Mouse (Mus musculus) thymus, adult 2 months (tissue): ENCODE measurements at regions not wholly inside any gene's neighbourhood (a gene's known extent, or its start where the extent isn't known, plus 50 kb on each side); places are given as distances from the start of the nearest gene placed in this dataset.

ENCODE experiments used
- DNase-seq: peaks from one replicate; pipeline ENCODE4 v3.0.0; 2021
- H3K27ac ChIP-seq: fragments of 200-500 bp; 2 replicates; pipeline ENCODE4 v1.5.1; 2012; ENCODE audit warnings: low read length, control low read depth; ENCODE audit not compliant: control insufficient read depth, insufficient read depth
- H3K27me3 ChIP-seq: fragments of 200-500 bp; 2 replicates; pipeline ENCODE4 v1.6.1; 2012; ENCODE audit warnings: mild to moderate bottlenecking, low read length, moderate library complexity, mixed read lengths; ENCODE audit not compliant: control insufficient read depth, insufficient read depth
- H3K36me3 ChIP-seq: fragments of 200-500 bp; 2 replicates; pipeline ENCODE4 v1.6.1; 2012; ENCODE audit warnings: mild to moderate bottlenecking, low read length, moderate library complexity; ENCODE audit not compliant: control insufficient read depth, insufficient read depth
- H3K4me1 ChIP-seq: fragments of 200-500 bp; replicated peaks from 2 replicates; pipeline ENCODE4 v1.6.1; 2012; ENCODE audit warnings: low read length; ENCODE audit not compliant: control insufficient read depth, insufficient read depth
- H3K4me3 ChIP-seq: fragments of 200-500 bp; 2 replicates; pipeline ENCODE4 v1.5.1; 2012; ENCODE audit warnings: mild to moderate bottlenecking, low read length, control low read depth, moderate library complexity; ENCODE audit not compliant: control insufficient read depth, insufficient read depth
- CTCF ChIP-seq: fragments of 200-500 bp; IDR thresholded peaks from 2 replicates; pipeline ENCODE4 v1.5.1; 2012; ENCODE audit warnings: mild to moderate bottlenecking, control low read depth, low read length, moderate library complexity, borderline replicate concordance; ENCODE audit not compliant: control insufficient read depth, poor library complexity, insufficient read depth; ENCODE audit errors: extremely low read depth
- POLR2A ChIP-seq: fragments of 200-500 bp; IDR thresholded peaks from 2 replicates; pipeline ENCODE4 v1.6.1; 2012; ENCODE audit warnings: mild to moderate bottlenecking, low read length, control low read depth, moderate library complexity; ENCODE audit not compliant: control insufficient read depth, poor library complexity, insufficient read depth; ENCODE audit errors: extremely low read depth
- WGBS: fragments of 180-500 bp; shearing (Covaris S2); methylation state at CpG from one replicate; pipeline ENCODE4 v1.1.7; 2018; 5-methylcytosine and 5-hydroxymethylcytosine counted together

- Histone ChIP-seq H3K36me3 (no peaks in the 10 kb centered on the region), H3K4me3 (no peak overlapping the region), H3K27ac (no peak overlapping the region), H3K27me3 (no peaks in the 10 kb centered on the region), H3K4me1 (0 out of 2 replicates have a peak, but pooled peaks cover 2% of the 10 kb centered on the region)
- no peak for TF ChIP-seq CTCF
- no peak for TF ChIP-seq POLR2A
- no peak for DNase-seq
- 37% methylated on average over 4 of the region's 4 CpGs for WGBS
Observed at GRCm38 (mm10) chr11:44325066-44325465, 74.8 kb upstream of the Il12b start.

- TF ChIP-seq POLR2A, result no peak
- no peak for TF ChIP-seq CTCF
- no peak overlapping the region for H3K4me3 ChIP-seq
- 70% methylated on average over 11 of the region's 11 CpGs for WGBS
- no peaks in the 10 kb centered on the region for H3K27me3 ChIP-seq
- no peaks in the 10 kb centered on the region for H3K36me3 ChIP-seq
- 0 out of 2 replicates have a peak, but pooled peaks cover 2% of the 10 kb centered on the region for H3K4me1 ChIP-seq
- no peak overlapping the region for H3K27ac ChIP-seq
- DNase-seq, result no peak
Observed at GRCm38 (mm10) chr11:44325525-44325924, 74.3 kb upstream of the Il12b start.

- Histone ChIP-seq H3K4me3 (no peak overlapping the region), H3K27ac (no peak overlapping the region), H3K27me3 (no peaks in the 10 kb centered on the region), H3K36me3 (no peaks in the 10 kb centered on the region), H3K4me1 (0 out of 2 replicates have a peak, but pooled peaks cover 2% of the 10 kb centered on the region)
- TF ChIP-seq CTCF (no peak), POLR2A (no peak)
- 72% methylated on average over 4 of the region's 4 CpGs for WGBS
- DNase-seq, result no peak
Observed at GRCm38 (mm10) chr11:44329503-44329902, 70.4 kb upstream of the Il12b start.

GRCm38 (mm10) chr11:44330438-44330837 is 69.4 kb upstream of the Il12b start:
- no peaks in the 10 kb centered on the region for H3K27me3 ChIP-seq
- TF ChIP-seq CTCF, result no peak
- TF ChIP-seq POLR2A, result no peak
- 75% methylated on average over 6 of the region's 6 CpGs for WGBS
- no peak overlapping the region for H3K27ac ChIP-seq
- DNase-seq, result no peak
- H3K4me1 ChIP-seq, result no peaks in the 10 kb centered on the region
- H3K4me3 ChIP-seq, result no peak overlapping the region
- no peaks in the 10 kb centered on the region for H3K36me3 ChIP-seq

GRCm38 (mm10) chr11:44330851-44331773 is 68.8 kb upstream of the Il12b start:
- WGBS, result 43% methylated on average over 15 of the region's 15 CpGs
- H3K27ac ChIP-seq, result no peak overlapping the region
- H3K4me3 ChIP-seq, result no peak overlapping the region
- H3K36me3 ChIP-seq, result no peaks in the 10 kb centered on the region
- no peaks in the 10 kb centered on the region for H3K4me1 ChIP-seq
- H3K27me3 ChIP-seq, result no peaks in the 10 kb centered on the region
- TF ChIP-seq POLR2A (no peak), CTCF (no peak)
- peak; percentile 63 for DNase-seq

GRCm38 (mm10) chr11:44331774-44332129 is 68.1 kb upstream of the Il12b start:
- no peak overlapping the region for H3K4me3 ChIP-seq
- no peaks in the 10 kb centered on the region for H3K36me3 ChIP-seq
- no peaks in the 10 kb centered on the region for H3K4me1 ChIP-seq
- DNase-seq, result no peak
- no peaks in the 10 kb centered on the region for H3K27me3 ChIP-seq
- TF ChIP-seq CTCF, result no peak
- TF ChIP-seq POLR2A, result no peak
- H3K27ac ChIP-seq, result no peak overlapping the region
- WGBS, result 67% methylated on average over 4 of the region's 4 CpGs

- no peaks in the 10 kb centered on the region for H3K4me1 ChIP-seq
Observed at GRCm38 (mm10) chr11:44340531-44340930, 59.3 kb upstream of the Il12b start.

More at GRCm38 (mm10) chr11:44340531-44340930, 59.3 kb upstream of the Il12b start:
- H3K27ac ChIP-seq, result no peak overlapping the region
- H3K27me3 ChIP-seq, result no peaks in the 10 kb centered on the region
- H3K4me3 ChIP-seq, result no peak overlapping the region
- no peak for TF ChIP-seq CTCF
- no peak for TF ChIP-seq POLR2A
- DNase-seq, result no peak
- no peaks in the 10 kb centered on the region for H3K36me3 ChIP-seq
